Mouse (Mus musculus) retina, adult 2 months (tissue): ENCODE results near the gene Kctd13.

Experiments
- DNase-seq: peaks from one replicate; pipeline ENCODE4 v3.0.0-alpha.2; 2012; ENCODE audit warnings: low read depth, low spot score

Gene Kctd13

DNA sequence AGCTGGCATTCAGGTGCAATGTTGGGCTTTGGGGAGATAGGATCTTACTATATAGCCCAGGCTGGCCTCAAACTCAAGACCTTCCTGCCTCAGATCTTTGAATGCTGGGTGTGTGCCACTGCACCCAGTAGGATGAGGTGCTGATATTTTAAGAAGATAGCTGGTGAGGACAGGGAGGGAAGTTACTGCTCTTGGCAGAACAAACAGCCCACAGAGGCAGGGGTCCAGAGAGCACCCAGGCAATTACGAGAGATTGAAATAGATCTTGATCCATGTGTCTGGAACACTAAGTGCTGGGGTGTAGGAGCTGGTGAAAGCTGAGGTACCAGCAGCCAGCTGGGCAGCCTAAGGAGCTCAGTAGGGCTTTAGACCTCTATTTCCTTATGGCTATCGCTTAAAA lies 52.9 kb downstream of the Kctd13 start:
- no peak for DNase-seq

DNA sequence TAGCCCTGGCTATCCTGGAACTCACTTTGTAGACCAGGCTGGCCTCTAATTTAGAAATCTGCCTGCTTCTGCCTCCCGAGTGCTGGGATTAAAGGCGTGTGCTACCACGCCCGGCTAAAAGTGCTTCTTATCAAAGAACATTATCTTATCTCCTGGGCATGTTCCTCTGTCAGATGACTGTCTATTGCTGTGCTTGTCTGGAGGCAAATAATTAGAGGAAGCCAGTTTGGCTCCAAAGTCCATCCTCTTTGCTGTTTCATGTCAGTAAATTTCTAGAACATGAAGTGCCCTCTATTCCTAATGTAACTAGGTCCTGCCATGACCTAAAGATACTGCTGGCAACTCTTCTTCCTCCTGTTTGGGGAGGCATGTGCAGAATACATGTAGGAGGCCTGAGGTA lies 53.4 kb downstream of the Kctd13 start:
- DNase-seq: no peak

DNA sequence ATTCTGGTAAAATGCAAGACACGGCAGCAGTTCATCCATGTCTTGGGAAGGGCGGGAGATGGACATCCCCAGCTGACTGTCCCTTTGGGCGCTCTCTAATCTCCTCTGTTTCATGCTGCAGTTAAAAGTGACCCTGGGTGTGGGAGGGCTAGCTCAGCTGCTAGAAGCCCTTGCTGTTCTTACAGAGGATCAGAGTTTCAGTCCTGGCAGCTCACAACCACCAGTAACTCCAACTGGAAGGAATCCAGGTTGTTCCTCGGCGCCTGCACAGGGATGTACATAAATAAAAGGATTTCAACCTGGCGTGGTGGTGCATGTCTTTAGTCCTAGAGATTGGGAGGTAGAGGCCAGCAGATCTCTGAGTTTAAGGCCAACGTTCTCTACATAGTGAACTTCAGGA lies 54.4 kb downstream of the Kctd13 start:
- DNase-seq: no peak

DNA sequence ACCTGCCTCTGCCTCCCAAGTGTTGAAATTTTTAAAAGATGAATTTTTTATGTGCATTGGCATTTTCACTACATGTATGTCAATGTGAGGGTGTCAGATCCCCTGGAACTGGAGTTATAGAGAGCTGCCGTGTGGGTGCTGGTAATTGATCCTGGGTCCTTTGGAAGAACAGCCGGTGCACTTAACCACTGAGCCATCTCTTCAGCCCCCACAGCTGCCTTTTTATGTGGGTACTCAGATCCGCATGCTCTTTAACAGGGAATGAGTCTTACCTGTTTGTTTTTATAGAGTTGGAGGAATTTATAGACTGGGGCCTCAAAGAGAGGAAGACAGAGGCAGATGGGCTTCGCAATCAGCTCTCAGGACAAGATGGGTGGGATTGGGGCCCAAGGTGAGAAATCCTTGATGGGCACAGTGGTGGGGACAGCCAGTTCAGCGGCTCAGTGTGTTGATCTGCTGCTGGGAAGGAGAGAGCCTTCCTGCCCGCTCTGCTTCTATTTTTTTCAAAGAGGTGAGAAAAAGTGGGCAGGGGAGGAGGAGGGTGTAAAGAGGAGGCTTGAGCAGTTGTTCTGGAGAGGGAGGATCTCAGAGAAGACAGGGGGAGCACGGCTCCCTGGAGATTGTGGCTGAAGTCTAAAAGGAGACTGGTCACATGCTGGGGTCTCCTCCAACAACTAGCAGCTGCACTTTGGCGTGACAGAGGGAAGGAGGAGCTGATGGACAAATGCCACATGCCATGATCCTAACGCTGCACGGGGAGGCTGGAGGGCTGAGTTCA lies 56.2 kb downstream of the Kctd13 start:
- no peak for DNase-seq

DNA sequence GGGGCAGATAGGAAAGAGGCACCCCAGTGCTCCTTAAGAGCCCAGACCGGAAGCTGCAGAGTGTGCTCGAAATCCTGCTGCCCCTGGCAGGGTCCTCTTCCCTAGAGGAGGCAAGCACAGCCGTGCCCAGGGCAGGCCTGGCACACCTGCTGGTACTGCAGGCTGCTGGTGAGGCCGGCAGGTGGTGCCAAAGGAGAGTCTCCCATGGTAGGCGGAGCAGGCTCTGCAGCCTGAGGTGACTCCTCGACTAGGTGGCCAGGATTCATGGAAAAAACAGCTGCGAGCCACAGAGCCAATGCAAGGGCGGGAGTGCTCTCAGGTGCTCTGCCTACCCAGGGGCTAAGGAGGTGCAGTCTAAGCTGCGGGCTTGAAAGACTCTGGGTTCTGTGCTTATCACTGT lies 57.6 kb downstream of the Kctd13 start:
- no peak for DNase-seq

DNA sequence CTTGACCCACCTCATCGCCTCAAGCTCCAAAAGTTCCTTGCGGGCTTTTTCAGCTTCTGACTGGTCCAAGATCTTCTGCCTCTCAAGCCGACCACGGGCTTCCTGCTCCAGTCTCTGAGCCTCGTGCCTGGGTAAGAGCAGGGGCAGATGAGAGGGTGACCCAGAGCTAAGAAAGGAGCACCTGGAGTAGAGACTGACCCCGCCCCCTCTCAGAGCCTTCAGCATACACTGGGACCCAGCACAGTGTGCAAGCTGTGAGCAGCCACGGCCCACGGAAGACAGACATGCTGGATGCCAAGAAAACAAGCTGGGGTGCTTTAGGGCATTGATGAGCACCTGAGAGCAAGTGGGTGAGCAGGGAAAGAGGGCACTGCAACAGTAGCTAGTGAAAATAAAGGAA lies 60.1 kb downstream of the Kctd13 start:
- DNase-seq: no peak
